Mouse (Mus musculus): ENCODE results near the gene Grin2a.
A peak's percentile ranks its signal among the peaks of the same experiment; 100 is the strongest.
"Not testable (repeated sequence)": the region's sequence is repeated elsewhere in the genome, so short reads cannot be mapped to it uniquely, and the experiment has no call there.

The Grin2a gene

GRCm38 (mm10) chr16:9625652-9626444 is 369.5 kb downstream of the Grin2a start:
- ATAC-seq (ENCODE audit: low TSS enrichment): peak; percentile 54

- peak; percentile 73 for ATAC-seq (ENCODE audit: low TSS enrichment)
Measured at GRCm38 (mm10) chr16:9624346-9624745, 371.0 kb downstream of the Grin2a start.

GRCm38 (mm10) chr16:9618206-9618605 is 377.2 kb downstream of the Grin2a start:
- no peak for ATAC-seq (ENCODE audit: low TSS enrichment)

GRCm38 (mm10) chr16:9617215-9617614 is 378.1 kb downstream of the Grin2a start:
- no peak for ATAC-seq (ENCODE audit: low TSS enrichment)

- peak; percentile 60 for ATAC-seq (ENCODE audit: low TSS enrichment)
Measured at GRCm38 (mm10) chr16:9616807-9617206, 378.6 kb downstream of the Grin2a start.

- ATAC-seq (ENCODE audit: low TSS enrichment): not testable (repeated sequence)
Measured at GRCm38 (mm10) chr16:9612596-9612995, 382.8 kb downstream of the Grin2a start.

GRCm38 (mm10) chr16:9607432-9607831 is 387.9 kb downstream of the Grin2a start:
- ATAC-seq (ENCODE audit: low TSS enrichment): no peak

GRCm38 (mm10) chr16:9603983-9604382 is 391.4 kb downstream of the Grin2a start:
- no peak for ATAC-seq (ENCODE audit: low TSS enrichment)

- peak; percentile 58 for ATAC-seq (ENCODE audit: low TSS enrichment)
Measured at GRCm38 (mm10) chr16:9602579-9602978, 392.8 kb downstream of the Grin2a start.

GRCm38 (mm10) chr16:9589176-9589575 is 406.2 kb downstream of the Grin2a start:
- ATAC-seq (ENCODE audit: low TSS enrichment): peak; percentile 87

GRCm38 (mm10) chr16:9588431-9588830 is 406.9 kb downstream of the Grin2a start:
- no peak for ATAC-seq (ENCODE audit: low TSS enrichment)

GRCm38 (mm10) chr16:9583981-9584380 is 411.4 kb downstream of the Grin2a start:
- ATAC-seq (ENCODE audit: low TSS enrichment): no peak

GRCm38 (mm10) chr16:9571793-9572192 is 423.6 kb downstream of the Grin2a start:
- no peak for ATAC-seq (ENCODE audit: low TSS enrichment)

- ATAC-seq (ENCODE audit: low TSS enrichment): no peak
Measured at GRCm38 (mm10) chr16:9567286-9567685, 428.1 kb downstream of the Grin2a start.

GRCm38 (mm10) chr16:9561816-9562215 is 433.5 kb downstream of the Grin2a start:
- no peak for ATAC-seq (ENCODE audit: low TSS enrichment)

GRCm38 (mm10) chr16:9535196-9535595 is 460.2 kb downstream of the Grin2a start:
- no peak for ATAC-seq (ENCODE audit: low TSS enrichment)

- no peak for ATAC-seq (ENCODE audit: low TSS enrichment)
Measured at GRCm38 (mm10) chr16:9533564-9534332, 461.6 kb downstream of the Grin2a start.

- no peak for ATAC-seq (ENCODE audit: low TSS enrichment)
Measured at GRCm38 (mm10) chr16:9532843-9533532, 462.4 kb downstream of the Grin2a start.

GRCm38 (mm10) chr16:9527214-9527613 is 468.1 kb downstream of the Grin2a start:
- ATAC-seq (ENCODE audit: low TSS enrichment): no peak

GRCm38 (mm10) chr16:9523314-9523713 is 472.0 kb downstream of the Grin2a start:
- no peak for ATAC-seq (ENCODE audit: low TSS enrichment)
